Mouse (Mus musculus): ENCODE data around the gene Chmp4b. TPM values are rescaled to one million over a fixed set of nuclear protein-coding genes. Genes with fewer than 3 reads are reported as not detected.

Chmp4b gene
- polyA plus RNA-seq, 1 experiment from 2014 or later: 16.6 TPM

Other genes with a start within 250 kb of the Chmp4b start
- 23.7 and 26.9 TPM in 2 replicates for gene Snta1, start 243.6 kb upstream of the Chmp4b start, polyA plus RNA-seq (2014; fragmentation: Nextera tagmentation; extraction: Ambion mirVana)
- 30.8 and 35.1 TPM in 2 replicates for gene Cbfa2t2, start 215.2 kb upstream of the Chmp4b start, polyA plus RNA-seq (2014; fragmentation: Nextera tagmentation; extraction: Ambion mirVana)
- 0.42 and 0.50 TPM in 2 replicates for gene 1700003F12Rik, start 104.6 kb upstream of the Chmp4b start, polyA plus RNA-seq (2014; fragmentation: Nextera tagmentation; extraction: Ambion mirVana)
- 0.35 TPM in 1 of 2 replicates, not detected in the other for gene Actl10, start 99.9 kb upstream of the Chmp4b start, polyA plus RNA-seq (2014; fragmentation: Nextera tagmentation; extraction: Ambion mirVana)
- 1.7 and 1.9 TPM in 2 replicates for gene Necab3, start 92.8 kb upstream of the Chmp4b start, polyA plus RNA-seq (2014; fragmentation: Nextera tagmentation; extraction: Ambion mirVana)
- 7.2 and 8.6 TPM in 2 replicates for gene E2f1, start 81.8 kb upstream of the Chmp4b start, polyA plus RNA-seq (2014; fragmentation: Nextera tagmentation; extraction: Ambion mirVana)
- gene Pxmp4, start 48.0 kb upstream of the Chmp4b start, polyA plus RNA-seq (2014; fragmentation: Nextera tagmentation; extraction: Ambion mirVana): 31.8 and 33.7 TPM in 2 replicates
- gene Zfp341, start 38.4 kb upstream of the Chmp4b start, polyA plus RNA-seq (2014; fragmentation: Nextera tagmentation; extraction: Ambion mirVana): 0.70 and 1.1 TPM in 2 replicates
- gene 4930519P11Rik, start 38.3 kb upstream of the Chmp4b start, polyA plus RNA-seq (2014; fragmentation: Nextera tagmentation; extraction: Ambion mirVana): not detected in 2 replicates
- gene Gm14214, start 118.3 kb downstream of the Chmp4b start, polyA plus RNA-seq (2014; fragmentation: Nextera tagmentation; extraction: Ambion mirVana): not detected in 2 replicates
- gene Raly, start 139.4 kb downstream of the Chmp4b start, polyA plus RNA-seq (2014; fragmentation: Nextera tagmentation; extraction: Ambion mirVana): 32.5 and 54.2 TPM in 2 replicates
- not detected in 2 replicates for gene a, start 139.7 kb downstream of the Chmp4b start, polyA plus RNA-seq (2014; fragmentation: Nextera tagmentation; extraction: Ambion mirVana)
- 67.3 and 72.8 TPM in 2 replicates for gene Eif2s2, start 241.2 kb downstream of the Chmp4b start, polyA plus RNA-seq (2014; fragmentation: Nextera tagmentation; extraction: Ambion mirVana)